Mouse (Mus musculus): ENCODE measurements around the gene Itprip.
"Not testable (repeated sequence)": the region's sequence is repeated elsewhere in the genome, so short reads cannot be mapped to it uniquely, and the experiment has no call there.

The Itprip gene

DNA sequence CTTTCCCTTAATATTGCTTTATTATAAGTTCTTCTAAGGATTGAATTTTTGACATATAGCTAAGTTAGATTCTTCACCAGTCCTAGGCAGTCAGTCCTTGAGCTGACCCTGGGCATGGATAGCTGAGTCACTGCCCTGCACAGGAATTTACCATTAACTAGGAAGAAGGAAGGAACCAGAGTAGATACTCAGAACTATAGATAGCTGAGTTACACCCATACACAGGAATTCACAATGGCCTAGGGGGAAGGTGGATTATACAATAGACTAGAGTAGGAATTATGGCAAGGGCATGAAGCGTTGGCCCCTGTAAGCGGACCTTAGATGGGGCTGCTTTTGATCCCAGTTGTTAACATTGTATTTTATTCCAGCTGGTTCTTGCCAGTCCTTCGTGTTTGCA is 67.0 kb downstream of the Itprip start:
- DNase-seq, result not testable (repeated sequence)

DNA sequence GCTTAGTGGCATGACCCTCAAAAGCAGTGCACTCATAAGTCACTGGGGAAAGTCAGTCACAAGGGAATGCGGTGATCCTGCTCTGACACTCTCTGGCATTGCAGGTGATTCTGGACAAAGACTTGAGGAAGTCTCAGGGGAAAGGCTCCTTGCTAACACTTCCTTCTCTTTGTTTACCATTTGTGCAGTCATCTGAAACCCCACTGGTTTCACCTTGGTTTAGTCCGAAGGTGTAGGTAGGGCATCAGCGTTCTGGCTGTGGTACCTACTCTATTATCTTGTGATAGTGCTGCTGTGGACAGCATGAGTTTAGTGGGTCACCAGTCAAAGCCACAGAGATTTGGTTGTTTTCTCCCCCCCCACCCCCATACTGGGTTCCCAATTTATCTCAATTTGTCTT is 69.4 kb downstream of the Itprip start:
- no peak for DNase-seq
